Mouse (Mus musculus): ENCODE measurements at regions not wholly inside any gene's neighbourhood (a gene's known extent, or its start where the extent isn't known, plus 50 kb on each side); places are given as distances from the start of the nearest gene placed in this dataset.

- TF ChIP-seq CTCF (IDR thresholded peaks at IDR 0.05; ENCODE audit: extremely low read depth, insufficient read length, insufficient replicate concordance, low read depth, low read length) (no peak), POLR2A (IDR thresholded peaks at IDR 0.05; ENCODE audit: low read depth, low read length) (no peak)
Observed at GRCm38 (mm10) chr8:34320158-34320587, 208.6 kb upstream of the Gm10131 start.
